Mouse (Mus musculus) CH12.LX (cell line): ENCODE results near the gene Sh3rf1.

Source experiments
- BHLHE40 ChIP-seq: IDR thresholded peaks from 2 replicates; pipeline ENCODE4 v1.6.1; 2011; ENCODE audit warnings: mild to moderate bottlenecking, low read depth, low read length, improper control_type of control experiment
- CTCF ChIP-seq, 2 experiments: IDR thresholded peaks in 1 of 2; conservative IDR thresholded peaks in 1 of 2; 2 replicates each; pipeline ENCODE4 v1.5.1; 2011 to 2012; ENCODE audit warnings: low read depth in 2 of 2, low read length in 2 of 2, improper control_type of control experiment in 1 of 2, inconsistent platforms in 1 of 2, mild to moderate bottlenecking in 1 of 2, moderate library complexity in 1 of 2
- EP300 ChIP-seq: IDR thresholded peaks from 2 replicates; pipeline ENCODE4 v1.6.1; 2011; ENCODE audit warnings: low read length, improper control_type of control experiment
- GABPA ChIP-seq: IDR thresholded peaks from 2 replicates; pipeline ENCODE4 v1.6.1; 2012; ENCODE audit warnings: low read depth, low read length, improper control_type of control experiment, inconsistent platforms; ENCODE audit not compliant: insufficient replicate concordance
- TCF12 ChIP-seq: IDR thresholded peaks from 2 replicates; pipeline ENCODE4 v1.6.1; 2014; ENCODE audit warnings: low read depth, mild to moderate bottlenecking, inconsistent platforms, low read length, improper control_type of control experiment
- USF1 ChIP-seq: IDR thresholded peaks from 2 replicates; pipeline ENCODE4 v1.6.1; 2014; ENCODE audit warnings: low read depth, mild to moderate bottlenecking, inconsistent platforms, low read length, improper control_type of control experiment

- TF ChIP-seq GABPA (no peak), TCF12 (no peak), EP300 (no peak), CTCF (conservative IDR thresholded peaks at IDR 0.05 in 1 of 2, IDR thresholded peaks at IDR 0.05 in 1 of 2; ENCODE audit: low read depth in 2 of 2, low read length in 2 of 2) (no peak), BHLHE40 (no peak), USF1 (no peak)
Measured at GRCm38 (mm10) chr8:61218439-61218838, 5.2 kb upstream of the Sh3rf1 start.
